Mouse (Mus musculus): ENCODE measurements at regions not wholly inside any gene's neighbourhood (a gene's known extent, or its start where the extent isn't known, plus 50 kb on each side); places are given as distances from the start of the nearest gene placed in this dataset.

DNA sequence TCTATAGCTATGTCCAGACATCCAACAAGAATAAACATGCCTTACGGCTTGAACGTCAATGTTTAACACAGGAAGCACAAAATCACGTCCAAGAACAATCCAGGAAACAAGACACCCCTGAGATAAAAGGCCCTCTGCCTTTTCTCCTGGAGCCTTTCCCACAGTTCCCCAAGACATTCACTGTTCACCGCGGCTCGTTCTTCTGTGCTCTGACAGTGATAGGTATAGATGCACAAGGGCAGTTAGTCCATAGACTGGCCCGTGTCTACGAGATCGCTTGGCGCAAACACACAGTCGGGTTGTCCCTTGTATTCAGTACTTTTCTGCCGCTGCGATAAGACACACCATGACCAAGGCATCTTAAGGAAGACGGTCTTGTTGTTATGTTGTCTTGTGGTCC is 182.7 kb upstream of the Jmjd1c start:
- WGBS = 47% methylated on average over 14 of the region's 14 CpGs
- Histone ChIP-seq H3K4me3 (ENCODE audit: control insufficient read depth in 1 of 2, insufficient read depth in 1 of 2, low read depth in 1 of 2, low read length in 2 of 2) (peak overlapping the region in 1 of 2 experiments; percentile 16; a peak in 1 of 4 replicates), H3K36me3 (ENCODE audit: control insufficient read depth, insufficient read depth, low read length) (no peaks in the 10 kb centered on the region), H3K27me3 (ENCODE audit: control insufficient read depth, insufficient read depth, low read length) (no peaks in the 10 kb centered on the region), H3K4me2 (ENCODE audit: low read length) (peak overlapping the region; percentile 35), H3K4me1 (ENCODE audit: control insufficient read depth in 2 of 2, insufficient read depth in 2 of 2, low read length in 2 of 2) (peaks cover 29 to 57% of the 10 kb centered on the region in 2 experiments), H3K27ac (replicated peaks in 1 of 2; ENCODE audit: control insufficient read depth in 1 of 2, insufficient read depth in 1 of 2, low read depth in 2 of 2, low read length in 2 of 2) (peak overlapping the region; percentile 26 to 48; a peak in 3 of 4 replicates), H3K9ac (ENCODE audit: low read length) (no peak overlapping the region), H3K9me3 (ENCODE audit: control insufficient read depth, low read length) (peaks cover under 1% of the 10 kb centered on the region; the same call in 1 of the 2 replicates)
- no peak for ATAC-seq (ENCODE audit: insufficient number of reproducible peaks, insufficient read depth, low FRiP score, low read depth)

- H3K9me3 ChIP-seq (ENCODE audit: control insufficient read depth, low read length) = peaks cover 3% of the 10 kb centered on the region; the same call in 1 of the 2 replicates
- 0 out of 2 replicates have a peak, but pooled peaks have one; percentile 20 for ATAC-seq (ENCODE audit: insufficient number of reproducible peaks, insufficient read depth, low FRiP score, low read depth)
- peak overlapping the region; percentile 48 to 71; a peak in 3 of 4 replicates for H3K27ac ChIP-seq (replicated peaks in 1 of 2; ENCODE audit: control insufficient read depth in 1 of 2, insufficient read depth in 1 of 2, low read depth in 2 of 2, low read length in 2 of 2)
- no peaks in the 10 kb centered on the region for H3K27me3 ChIP-seq (ENCODE audit: control insufficient read depth, insufficient read depth, low read length)
- WGBS = 30% methylated on average over 8 of the region's 8 CpGs
- peak overlapping the region; percentile 35 for H3K4me2 ChIP-seq (ENCODE audit: low read length)
- peak overlapping the region in 1 of 2 experiments; percentile 16; a peak in 1 of 4 replicates for H3K4me3 ChIP-seq (ENCODE audit: control insufficient read depth in 1 of 2, insufficient read depth in 1 of 2, low read depth in 1 of 2, low read length in 2 of 2)
- no peaks in the 10 kb centered on the region for H3K36me3 ChIP-seq (ENCODE audit: control insufficient read depth, insufficient read depth, low read length)
- peaks cover 29 to 57% of the 10 kb centered on the region in 2 experiments for H3K4me1 ChIP-seq (ENCODE audit: control insufficient read depth in 2 of 2, insufficient read depth in 2 of 2, low read length in 2 of 2)
- no peak overlapping the region for H3K9ac ChIP-seq (ENCODE audit: low read length)
Observed at GRCm38 (mm10) chr10:66913627-66914026, 182.3 kb upstream of the Jmjd1c start.

- 44% methylated on average over 12 of the region's 12 CpGs for WGBS
- H3K4me2 ChIP-seq (ENCODE audit: low read length) = peak overlapping the region; percentile 35
- no peaks in the 10 kb centered on the region for H3K27me3 ChIP-seq (ENCODE audit: control insufficient read depth, insufficient read depth, low read length)
- no peak for ATAC-seq (ENCODE audit: insufficient number of reproducible peaks, insufficient read depth, low FRiP score, low read depth)
- peaks cover 3% of the 10 kb centered on the region; the same call in 1 of the 2 replicates for H3K9me3 ChIP-seq (ENCODE audit: control insufficient read depth, low read length)
- peaks cover 30 to 56% of the 10 kb centered on the region in 2 experiments for H3K4me1 ChIP-seq (ENCODE audit: control insufficient read depth in 2 of 2, insufficient read depth in 2 of 2, low read length in 2 of 2)
- no peak overlapping the region for H3K9ac ChIP-seq (ENCODE audit: low read length)
- H3K36me3 ChIP-seq (ENCODE audit: control insufficient read depth, insufficient read depth, low read length) = no peaks in the 10 kb centered on the region
- H3K4me3 ChIP-seq (ENCODE audit: control insufficient read depth in 1 of 2, insufficient read depth in 1 of 2, low read depth in 1 of 2, low read length in 2 of 2) = no peak overlapping the region
- peak overlapping the region; percentile 42 to 71 for H3K27ac ChIP-seq (replicated peaks in 1 of 2; ENCODE audit: control insufficient read depth in 1 of 2, insufficient read depth in 1 of 2, low read depth in 2 of 2, low read length in 2 of 2)
Observed at GRCm38 (mm10) chr10:66914288-66914975, 181.5 kb upstream of the Jmjd1c start.

DNA sequence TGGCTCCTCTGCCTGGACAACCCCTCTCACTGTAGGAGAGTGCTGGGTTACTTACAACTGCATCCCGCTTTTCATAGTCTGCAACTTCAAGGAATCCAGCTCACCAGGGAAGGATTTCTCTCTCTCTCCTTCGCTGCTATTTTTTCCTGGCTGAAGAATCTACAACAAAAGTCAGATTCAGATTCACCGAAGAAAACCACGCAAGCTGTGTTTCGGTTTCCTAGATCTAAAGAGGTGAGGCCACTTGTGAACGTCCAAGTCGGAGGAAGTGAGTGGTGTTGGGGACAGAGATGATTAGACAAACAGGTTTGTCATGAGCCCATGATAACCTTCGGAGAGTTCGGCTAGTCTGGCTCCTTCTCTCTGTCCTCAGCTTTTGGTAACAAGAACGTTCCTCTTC is 180.1 kb upstream of the Jmjd1c start:
- WGBS = 46% methylated on average over 10 of the region's 10 CpGs
- Histone ChIP-seq H3K9ac (ENCODE audit: low read length) (0 out of 2 replicates have a peak overlapping the region, but pooled peaks have one; percentile 21), H3K4me1 (ENCODE audit: control insufficient read depth in 2 of 2, insufficient read depth in 2 of 2, low read length in 2 of 2) (peaks cover 31 to 53% of the 10 kb centered on the region in 2 experiments), H3K4me3 (ENCODE audit: control insufficient read depth in 1 of 2, insufficient read depth in 1 of 2, low read depth in 1 of 2, low read length in 2 of 2) (no peak overlapping the region), H3K27ac (replicated peaks in 1 of 2; ENCODE audit: control insufficient read depth in 1 of 2, insufficient read depth in 1 of 2, low read depth in 2 of 2, low read length in 2 of 2) (no peak overlapping the region), H3K36me3 (ENCODE audit: control insufficient read depth, insufficient read depth, low read length) (no peaks in the 10 kb centered on the region), H3K4me2 (ENCODE audit: low read length) (0 out of 2 replicates have a peak overlapping the region, but pooled peaks have one; percentile 12), H3K27me3 (ENCODE audit: control insufficient read depth, insufficient read depth, low read length) (no peaks in the 10 kb centered on the region), H3K9me3 (ENCODE audit: control insufficient read depth, low read length) (peaks cover 3% of the 10 kb centered on the region; the same call in 1 of the 2 replicates)
- no peak for ATAC-seq (ENCODE audit: insufficient number of reproducible peaks, insufficient read depth, low FRiP score, low read depth)

DNA sequence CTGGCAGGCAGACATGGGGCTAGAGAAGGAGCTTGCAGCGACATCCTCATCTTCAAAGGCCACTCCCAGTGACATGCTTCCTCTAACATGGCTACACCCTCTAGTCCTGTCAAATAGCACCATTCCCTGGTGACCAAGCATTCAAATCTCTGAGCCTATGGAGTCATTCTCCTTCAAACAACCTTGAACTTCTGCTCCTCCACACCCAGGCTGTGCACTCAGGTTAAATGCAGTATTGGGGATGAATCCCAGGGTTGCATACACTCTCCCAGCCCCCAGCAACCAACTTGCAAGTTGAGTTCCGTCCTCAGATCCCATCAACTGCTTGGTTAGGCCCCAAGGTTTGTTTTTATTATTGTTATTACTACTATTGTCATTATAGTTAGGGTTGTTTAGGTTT is 178.2 kb upstream of the Jmjd1c start:
- Histone ChIP-seq H3K27me3 (ENCODE audit: control insufficient read depth, insufficient read depth, low read length) (no peaks in the 10 kb centered on the region), H3K27ac (replicated peaks in 1 of 2; ENCODE audit: control insufficient read depth in 1 of 2, insufficient read depth in 1 of 2, low read depth in 2 of 2, low read length in 2 of 2) (no peak overlapping the region), H3K4me1 (ENCODE audit: control insufficient read depth in 2 of 2, insufficient read depth in 2 of 2, low read length in 2 of 2) (peaks cover 38 to 56% of the 10 kb centered on the region in 2 experiments), H3K9me3 (ENCODE audit: control insufficient read depth, low read length) (peaks cover 3% of the 10 kb centered on the region; the same call in 1 of the 2 replicates), H3K4me2 (ENCODE audit: low read length) (no peak overlapping the region), H3K4me3 (ENCODE audit: control insufficient read depth in 1 of 2, insufficient read depth in 1 of 2, low read depth in 1 of 2, low read length in 2 of 2) (no peak overlapping the region), H3K9ac (ENCODE audit: low read length) (no peak overlapping the region), H3K36me3 (ENCODE audit: control insufficient read depth, insufficient read depth, low read length) (no peaks in the 10 kb centered on the region)
- no peak for ATAC-seq (ENCODE audit: insufficient number of reproducible peaks, insufficient read depth, low FRiP score, low read depth)
- WGBS = 83% methylated on average over 2 of the region's 2 CpGs

GRCm38 (mm10) chr10:66918713-66919112 is 177.2 kb upstream of the Jmjd1c start:
- Histone ChIP-seq H3K36me3 (ENCODE audit: control insufficient read depth, insufficient read depth, low read length) (no peaks in the 10 kb centered on the region), H3K4me1 (ENCODE audit: control insufficient read depth in 2 of 2, insufficient read depth in 2 of 2, low read length in 2 of 2) (peaks cover 34 to 50% of the 10 kb centered on the region in 2 experiments), H3K4me2 (ENCODE audit: low read length) (no peak overlapping the region), H3K9me3 (ENCODE audit: control insufficient read depth, low read length) (peaks cover 3% of the 10 kb centered on the region; the same call in 1 of the 2 replicates), H3K27me3 (ENCODE audit: control insufficient read depth, insufficient read depth, low read length) (no peaks in the 10 kb centered on the region), H3K9ac (ENCODE audit: low read length) (no peak overlapping the region), H3K27ac (replicated peaks in 1 of 2; ENCODE audit: control insufficient read depth in 1 of 2, insufficient read depth in 1 of 2, low read depth in 2 of 2, low read length in 2 of 2) (no peak overlapping the region), H3K4me3 (ENCODE audit: control insufficient read depth in 1 of 2, insufficient read depth in 1 of 2, low read depth in 1 of 2, low read length in 2 of 2) (no peak overlapping the region)
- 91% methylated on average over 2 of the region's 2 CpGs for WGBS
- ATAC-seq (ENCODE audit: insufficient number of reproducible peaks, insufficient read depth, low FRiP score, low read depth) = no peak

GRCm38 (mm10) chr10:66919953-66920760 is 175.8 kb upstream of the Jmjd1c start:
- 0 out of 2 replicates have a peak, but pooled peaks have one; percentile 28 for ATAC-seq (ENCODE audit: insufficient number of reproducible peaks, insufficient read depth, low FRiP score, low read depth)
- H3K27me3 ChIP-seq (ENCODE audit: control insufficient read depth, insufficient read depth, low read length) = no peaks in the 10 kb centered on the region
- H3K9ac ChIP-seq (ENCODE audit: low read length) = peak overlapping the region; percentile 64
- peak overlapping the region; percentile 25 to 37 for H3K4me3 ChIP-seq (ENCODE audit: control insufficient read depth in 1 of 2, insufficient read depth in 1 of 2, low read depth in 1 of 2, low read length in 2 of 2)
- H3K4me1 ChIP-seq (ENCODE audit: control insufficient read depth in 2 of 2, insufficient read depth in 2 of 2, low read length in 2 of 2) = peaks cover 28 to 38% of the 10 kb centered on the region in 2 experiments
- H3K9me3 ChIP-seq (ENCODE audit: control insufficient read depth, low read length) = peaks cover 3% of the 10 kb centered on the region; the same call in 1 of the 2 replicates
- H3K27ac ChIP-seq (replicated peaks in 1 of 2; ENCODE audit: control insufficient read depth in 1 of 2, insufficient read depth in 1 of 2, low read depth in 2 of 2, low read length in 2 of 2) = peak overlapping the region; percentile 97 to 98
- 1% methylated on average over 14 of the region's 14 CpGs for WGBS
- H3K4me2 ChIP-seq (ENCODE audit: low read length) = peak overlapping the region; percentile 65
- H3K36me3 ChIP-seq (ENCODE audit: control insufficient read depth, insufficient read depth, low read length) = no peaks in the 10 kb centered on the region
